Mouse (Mus musculus) ES-E14 (cell line): ENCODE results near the gene Akap7. TPM values are rescaled to one million over a fixed set of nuclear protein-coding genes. Genes with fewer than 3 reads are reported as not detected.
A peak's percentile ranks its signal among the peaks of the same experiment; 100 is the strongest.

Source experiments
- DNase-seq: peaks from one replicate; pipeline ENCODE4 v3.0.0-alpha.2; 2013; ENCODE audit warnings: low read depth, low spot score
- H3K27ac ChIP-seq: 2 replicates; pipeline ENCODE4 v1.5.1; 2012; ENCODE audit warnings: low read depth, mild to moderate bottlenecking, low read length, moderate library complexity, mixed read lengths; ENCODE audit not compliant: poor library complexity, insufficient read depth, severe bottlenecking
- H3K36me3 ChIP-seq: 2 replicates; pipeline ENCODE4 v1.6.1; 2012; ENCODE audit warnings: mild to moderate bottlenecking, low read length, moderate library complexity, mixed read lengths; ENCODE audit not compliant: control insufficient read depth, poor library complexity, insufficient read depth, severe bottlenecking
- H3K4me1 ChIP-seq, 2 experiments: fragments of 150-350 bp in 1 of 2; sonication (generic) in 1 of 2; 2 replicates each; pipeline ENCODE4 v1.6.1; 2012; ENCODE audit warnings: low read length in 2 of 2, mild to moderate bottlenecking in 1 of 2, mixed read lengths in 1 of 2; ENCODE audit not compliant: control insufficient read depth in 2 of 2, insufficient read depth in 2 of 2, poor library complexity in 1 of 2
- H3K4me3 ChIP-seq, 2 experiments: fragments of 150-350 bp in 1 of 2; sonication (generic) in 1 of 2; 2 replicates each; pipeline ENCODE4 v1.5.1; 2012; ENCODE audit warnings: low read length in 2 of 2, low read depth in 1 of 2, mild to moderate bottlenecking in 1 of 2, mixed read lengths in 1 of 2; ENCODE audit not compliant: insufficient read depth in 1 of 2, poor library complexity in 1 of 2, severe bottlenecking in 1 of 2
- H3K9ac ChIP-seq: 2 replicates; pipeline ENCODE4 v1.6.1; 2012; ENCODE audit warnings: low read depth, mild to moderate bottlenecking, low read length, mixed read lengths; ENCODE audit not compliant: poor library complexity, insufficient read depth, severe bottlenecking
- H3K9me3 ChIP-seq: fragments of 150-350 bp; sonication (generic); 2 replicates; pipeline ENCODE4 v1.6.1; 2012; ENCODE audit warnings: low read depth, mild to moderate bottlenecking, low read length; ENCODE audit not compliant: control insufficient read depth, insufficient read depth
- CHD2 ChIP-seq: IDR thresholded peaks from 2 replicates; pipeline ENCODE4 v1.6.1; 2014; ENCODE audit warnings: mild to moderate bottlenecking, low read depth, low read length, inconsistent platforms
- HCFC1 ChIP-seq: IDR thresholded peaks from 2 replicates; pipeline ENCODE4 v1.6.1; 2012; ENCODE audit warnings: low read length, inconsistent platforms, borderline replicate concordance; ENCODE audit not compliant: insufficient read depth
- MAFK ChIP-seq: IDR thresholded peaks from 2 replicates; pipeline ENCODE4 v1.6.1; 2014; ENCODE audit warnings: mild to moderate bottlenecking, low read depth, low read length, inconsistent platforms; ENCODE audit not compliant: insufficient read depth
- ZC3H11A ChIP-seq: IDR thresholded peaks from 2 replicates; pipeline ENCODE4 v1.6.1; 2012; ENCODE audit warnings: low read depth, mild to moderate bottlenecking, inconsistent platforms, low read length, borderline replicate concordance
- ZNF384 ChIP-seq: IDR thresholded peaks from 2 replicates; pipeline ENCODE4 v1.6.1; 2012; ENCODE audit warnings: low read depth, low read length, inconsistent platforms
- in situ Hi-C, 2 experiments: fragments of 600-800 bp; cut with MboI; formaldehyde crosslinking; loops; one replicate each; pipeline ENCODE4 v1.15.1; 2025; ENCODE audit warnings: low sequenced_read_pairs in 2 of 2, inconsistent platforms in 1 of 2; ENCODE audit not compliant: unreplicated experiment in 2 of 2
- total RNA-seq: library from RNA; depleted of rRNA; stranded (reverse); fragments of 300-350 nt; gene quantifications from 2 replicates; pipeline ENCODE4 v1.2.3, GENCODE M21; 2012

Gene Akap7
- total RNA-seq, 1 experiment: 12.8 TPM

DNA sequence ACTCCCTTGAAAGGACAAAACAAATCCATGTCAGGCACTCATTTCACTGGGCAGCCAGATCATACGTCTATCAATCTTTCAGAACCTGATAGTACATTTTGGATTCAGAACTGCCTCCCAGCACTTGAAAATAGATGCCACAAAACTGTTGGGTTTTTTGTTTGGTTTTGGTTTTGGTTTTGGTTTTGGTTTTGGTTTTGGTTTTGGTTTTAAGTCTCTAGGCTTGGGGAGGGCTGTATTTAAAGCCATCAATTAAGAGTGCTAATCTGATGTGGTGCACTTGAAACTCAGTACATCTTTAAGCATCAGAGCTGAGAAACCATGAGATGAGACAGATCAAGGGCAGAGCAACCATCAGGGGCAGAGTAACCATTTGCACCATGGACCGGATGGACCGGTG lies 86.9 kb downstream of the Akap7 start:
- Histone ChIP-seq H3K27ac (no peak overlapping the region), H3K9ac (no peak overlapping the region), H3K4me3 (no peak overlapping the region), H3K4me1 (peaks cover 0 to 8% of the 10 kb centered on the region in 2 experiments; a peak in 2 of 4 replicates), H3K36me3 (peaks cover 2% of the 10 kb centered on the region; the same call in 1 of the 2 replicates), H3K9me3 (no peaks in the 10 kb centered on the region)
- in situ Hi-C loops: no loop called here
- DNase-seq: no peak
- TF ChIP-seq ZNF384 (no peak), HCFC1 (no peak), ZC3H11A (no peak), MAFK (no peak), CHD2 (no peak)

DNA sequence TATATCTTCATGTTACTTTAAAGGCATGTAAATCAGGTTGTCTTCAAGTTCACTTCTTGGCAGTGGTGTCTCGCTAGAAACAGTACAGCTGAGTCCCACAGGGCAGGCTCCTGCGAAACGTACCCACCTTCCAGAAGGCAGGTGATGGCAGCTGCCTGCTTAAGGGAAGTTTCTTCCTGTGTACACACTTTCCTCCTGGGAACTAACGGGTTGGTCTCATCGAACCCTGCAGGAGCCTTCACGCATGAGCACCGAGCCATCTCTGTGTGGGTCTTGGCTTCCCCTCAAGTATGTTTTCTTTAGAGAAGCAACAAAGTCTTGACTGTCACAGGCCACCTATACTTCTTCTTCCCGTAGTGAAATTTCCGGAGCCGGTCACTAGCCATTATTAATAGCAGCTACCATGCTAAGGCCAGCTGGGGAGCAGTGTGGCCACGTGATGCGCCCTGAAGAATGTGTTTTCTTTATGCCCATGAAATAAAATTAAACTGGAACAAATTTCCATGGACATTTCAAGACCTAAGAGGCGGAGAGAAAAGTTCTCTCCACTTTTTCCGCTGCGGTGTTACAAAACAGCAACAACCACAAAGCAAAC lies 87.7 kb downstream of the Akap7 start:
- TF ChIP-seq CHD2 (no peak), ZNF384 (no peak), MAFK (no peak), HCFC1 (no peak), ZC3H11A (no peak)
- in situ Hi-C loops: no loop called here

GRCm38 (mm10) chr10:25219220-25219628 lies 88.4 kb downstream of the Akap7 start:
- Histone ChIP-seq H3K9ac (no peak overlapping the region), H3K4me3 (no peak overlapping the region), H3K9me3 (no peaks in the 10 kb centered on the region), H3K4me1 (peaks cover 0 to 6% of the 10 kb centered on the region in 2 experiments; a peak in 2 of 4 replicates), H3K36me3 (peaks cover 2% of the 10 kb centered on the region; the same call in 1 of the 2 replicates), H3K27ac (no peak overlapping the region)
- TF ChIP-seq ZC3H11A (peak; percentile 90), CHD2 (no peak), HCFC1 (no peak), MAFK (no peak), ZNF384 (no peak)
- in situ Hi-C loops: no loop called here
- peak; percentile 76 for DNase-seq

More for the DNA sequence above, 87.7 kb downstream of the Akap7 start:
- no peak overlapping the region for H3K4me3 ChIP-seq
- H3K9ac ChIP-seq: no peak overlapping the region
- DNase-seq: no peak
- H3K4me1 ChIP-seq: peaks cover 0 to 6% of the 10 kb centered on the region in 2 experiments; a peak in 2 of 4 replicates
- H3K36me3 ChIP-seq: peaks cover 2% of the 10 kb centered on the region; the same call in 1 of the 2 replicates
- no peaks in the 10 kb centered on the region for H3K9me3 ChIP-seq
- H3K27ac ChIP-seq: no peak overlapping the region

- DNase-seq: no peak
- in situ Hi-C loops: no loop called here
- no peaks in the 10 kb centered on the region for H3K9me3 ChIP-seq
- H3K36me3 ChIP-seq: peaks cover 2% of the 10 kb centered on the region; the same call in 1 of the 2 replicates
- H3K4me3 ChIP-seq: no peak overlapping the region
- peaks cover 0 to 6% of the 10 kb centered on the region in 2 experiments; a peak in 2 of 4 replicates for H3K4me1 ChIP-seq
- peak overlapping the region; percentile 35; the same call in 1 of the 2 replicates for H3K27ac ChIP-seq
- TF ChIP-seq MAFK (no peak), ZNF384 (no peak), CHD2 (no peak), ZC3H11A (no peak), HCFC1 (no peak)
- H3K9ac ChIP-seq: 0 out of 2 replicates have a peak overlapping the region, but pooled peaks have one; percentile 7
Measured at GRCm38 (mm10) chr10:25218746-25219145, 88.9 kb downstream of the Akap7 start.

DNA sequence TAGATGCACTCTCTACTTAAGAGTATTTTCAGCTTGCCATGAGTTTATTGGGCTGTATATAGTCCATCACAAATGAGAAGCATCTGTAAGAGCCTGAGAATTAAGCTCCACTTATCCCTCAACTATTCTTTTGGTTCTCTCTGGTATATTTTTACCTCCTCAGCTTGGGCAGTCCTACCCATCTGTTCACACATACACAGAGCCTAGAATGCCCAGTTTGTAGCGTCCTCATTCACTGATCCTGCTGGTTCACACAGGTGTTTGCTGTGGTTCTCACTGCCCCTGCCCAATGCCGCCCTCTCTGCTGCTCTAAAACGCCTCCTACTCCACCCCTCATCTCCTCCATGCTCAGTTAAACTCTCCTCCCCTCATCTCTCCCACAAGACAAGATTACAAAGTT lies 91.7 kb downstream of the Akap7 start:
- DNase-seq: no peak
- H3K9me3 ChIP-seq: no peaks in the 10 kb centered on the region
- H3K9ac ChIP-seq: no peak overlapping the region
- peaks cover 0 to 6% of the 10 kb centered on the region in 2 experiments; a peak in 2 of 4 replicates for H3K4me1 ChIP-seq
- no peak overlapping the region for H3K4me3 ChIP-seq
- no peak overlapping the region for H3K27ac ChIP-seq
- TF ChIP-seq HCFC1: no peak
- no peak for TF ChIP-seq CHD2
- TF ChIP-seq MAFK: no peak
- TF ChIP-seq ZC3H11A: no peak
- TF ChIP-seq ZNF384: no peak
- H3K36me3 ChIP-seq: peaks cover 2% of the 10 kb centered on the region; the same call in 1 of the 2 replicates
- in situ Hi-C loops: no loop called here
